Mouse (Mus musculus) CD4-positive, CD25-positive, alpha-beta regulatory T cell, adult 2 months (primary cell): ENCODE measurements around the gene Taar8c.
A peak's percentile ranks its signal among the peaks of the same experiment; 100 is the strongest.
"Not testable (repeated sequence)": the region's sequence is repeated elsewhere in the genome, so short reads cannot be mapped to it uniquely, and the experiment has no call there.

Source experiments
- DNase-seq: peaks from one replicate; pipeline ENCODE4 v3.0.0-alpha.2; 2012; ENCODE audit warnings: low read depth, low spot score

Gene Taar8c

GRCm38 (mm10) chr10:24101812-24102211, at the start of gene Taar8c:
TSS of gene Taar8c (minus strand) at chr10:24101912.
- not testable (repeated sequence) for DNase-seq

- DNase-seq = no peak
Measured at GRCm38 (mm10) chr10:24150086-24150485, 48.4 kb upstream of the Taar8c start.

GRCm38 (mm10) chr10:24149135-24149781, 47.5 kb upstream of the Taar8c start, which contains the start of gene Stx7:
TSS of gene Stx7 (plus strand) at chr10:24149302.
- DNase-seq = peak; percentile 95

GRCm38 (mm10) chr10:24142735-24143134, 41.0 kb upstream of the Taar8c start:
- DNase-seq = no peak

- no peak for DNase-seq
Measured at GRCm38 (mm10) chr10:24138623-24139261, 37.0 kb upstream of the Taar8c start.

- no peak for DNase-seq
Measured at GRCm38 (mm10) chr10:24134071-24134645, 32.4 kb upstream of the Taar8c start.

- DNase-seq = no peak
Measured at GRCm38 (mm10) chr10:24133132-24133531, 31.4 kb upstream of the Taar8c start.

GRCm38 (mm10) chr10:24132273-24132672, 30.6 kb upstream of the Taar8c start:
- DNase-seq = no peak

- DNase-seq = peak; percentile 81
Measured at GRCm38 (mm10) chr10:24131451-24132262, 29.9 kb upstream of the Taar8c start.

GRCm38 (mm10) chr10:24111116-24111778, 9.5 kb upstream of the Taar8c start:
- DNase-seq = peak; percentile 59

- DNase-seq = not testable (repeated sequence)
Measured at GRCm38 (mm10) chr10:24109434-24109833, 7.7 kb upstream of the Taar8c start, which contains the start of gene Taar9. TSS of gene Taar9 (minus strand) at chr10:24109534.

- DNase-seq = no peak
Measured at GRCm38 (mm10) chr10:24108236-24108635, 6.5 kb upstream of the Taar8c start.

GRCm38 (mm10) chr10:24107747-24108146, 6.0 kb upstream of the Taar8c start:
- no peak for DNase-seq

GRCm38 (mm10) chr10:24103299-24103698, 1.6 kb upstream of the Taar8c start:
- not testable (repeated sequence) for DNase-seq

- not testable (repeated sequence) for DNase-seq
Measured at GRCm38 (mm10) chr10:24097010-24097409, 4.7 kb downstream of the Taar8c start.

- no peak for DNase-seq
Measured at GRCm38 (mm10) chr10:24092194-24092593, 9.5 kb downstream of the Taar8c start, which contains the start of gene Taar8b. TSS of gene Taar8b (minus strand) at chr10:24092294.

GRCm38 (mm10) chr10:24087168-24087567, 14.5 kb downstream of the Taar8c start:
- DNase-seq = no peak

GRCm38 (mm10) chr10:24086555-24086954, 15.2 kb downstream of the Taar8c start:
- DNase-seq = no peak

GRCm38 (mm10) chr10:24085936-24086335, 15.8 kb downstream of the Taar8c start:
- DNase-seq = no peak

- DNase-seq = peak; percentile 5
Measured at GRCm38 (mm10) chr10:24080166-24080565, 21.5 kb downstream of the Taar8c start.

- not testable (repeated sequence) for DNase-seq
Measured at GRCm38 (mm10) chr10:24076200-24076599, 25.5 kb downstream of the Taar8c start, which contains the start of gene Taar8a. TSS of gene Taar8a (plus strand) at chr10:24076500.
